Mouse (Mus musculus) erythroblast, embryonic 14.5 days (primary cell): ENCODE data around the gene Slamf8.

Experiments used
- GATA1 ChIP-seq: IDR thresholded peaks from 2 replicates; pipeline ENCODE4 v1.6.1; 2012; ENCODE audit warnings: low read length, inconsistent platforms, mixed read lengths
- TAL1 ChIP-seq: IDR thresholded peaks from 3 replicates; pipeline ENCODE4 v1.6.1; 2012; ENCODE audit warnings: low read length, inconsistent platforms, mixed read lengths

DNA sequence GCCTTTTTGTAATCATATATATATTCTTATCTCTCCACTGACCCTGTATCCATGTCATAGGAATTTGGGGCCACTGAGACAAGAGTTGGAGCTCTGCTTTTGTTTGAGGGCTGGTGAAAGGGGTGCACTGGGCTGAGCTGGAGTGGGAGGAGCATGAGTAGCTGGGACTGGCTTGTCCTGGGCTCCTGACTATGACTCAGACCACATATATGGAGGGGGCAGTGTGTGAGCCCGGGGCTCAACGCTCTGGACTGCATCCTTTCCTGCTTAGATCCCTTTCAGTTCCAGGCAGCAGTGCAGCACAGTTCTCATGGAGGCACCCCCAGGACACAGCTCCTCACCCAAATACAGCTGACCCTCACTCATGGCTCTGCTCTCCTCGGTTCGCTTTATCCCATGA lies 44.3 kb downstream of the Slamf8 start:
- TF ChIP-seq GATA1 (no peak), TAL1 (no peak)
